Mouse (Mus musculus) midbrain, embryonic 11.5 days (tissue): ENCODE data around the gene D930048N14Rik. TPM values are rescaled to one million over a fixed set of nuclear protein-coding genes. Genes with fewer than 3 reads are reported as not detected.
"Not testable (repeated sequence)": the region's sequence is repeated elsewhere in the genome, so short reads cannot be mapped to it uniquely, and the experiment has no call there.

Source experiments
- ATAC-seq: fragments of 200-750 bp; cut with Nextera tagmentation; 2 replicates; pipeline ENCODE4 v1.8.0; 2017; ENCODE audit warnings: moderate TSS enrichment, moderate library complexity; ENCODE audit not compliant: low FRiP score
- DNase-seq: peaks from one replicate; pipeline ENCODE4 v3.0.0; 2015; ENCODE audit warnings: low spot score; ENCODE audit errors: missing footprints
- H3K27ac ChIP-seq: fragments of 300-500 bp; sonication (generic); 2 replicates; pipeline ENCODE4 v1.5.1; 2014; ENCODE audit warnings: low read depth, low read length
- H3K27me3 ChIP-seq: fragments of 300-500 bp; sonication (generic); 2 replicates; pipeline ENCODE4 v1.6.1; 2014; ENCODE audit warnings: mild to moderate bottlenecking, low read length, moderate library complexity, mixed read lengths; ENCODE audit not compliant: control insufficient read depth, insufficient read depth
- H3K36me3 ChIP-seq: fragments of 300-500 bp; sonication (generic); 2 replicates; pipeline ENCODE4 v1.6.1; 2014; ENCODE audit warnings: mild to moderate bottlenecking, low read length, moderate library complexity, mixed read lengths; ENCODE audit not compliant: control insufficient read depth, insufficient read depth
- H3K4me1 ChIP-seq: fragments of 300-500 bp; sonication (generic); 2 replicates; pipeline ENCODE4 v1.6.1; 2014; ENCODE audit warnings: low read length; ENCODE audit not compliant: control insufficient read depth, insufficient read depth
- H3K4me2 ChIP-seq: fragments of 300-500 bp; sonication (generic); 2 replicates; pipeline ENCODE4 v1.6.1; 2014; ENCODE audit warnings: mild to moderate bottlenecking, moderate library complexity
- H3K4me3 ChIP-seq: fragments of 300-500 bp; sonication (generic); 2 replicates; pipeline ENCODE4 v1.5.1; 2014; ENCODE audit warnings: low read depth, low read length
- H3K9ac ChIP-seq: fragments of 300-500 bp; sonication (generic); 2 replicates; pipeline ENCODE4 v1.6.1; 2014; ENCODE audit warnings: low read length
- H3K9me3 ChIP-seq: fragments of 300-500 bp; sonication (generic); 2 replicates; pipeline ENCODE4 v1.6.1; 2016; ENCODE audit warnings: low read length; ENCODE audit not compliant: control insufficient read depth
- WGBS: fragments of 180-500 bp; shearing (Covaris S2); extraction: QIAGEN DNeasy Blood & Tissue Kit; methylation state at CpG from one replicate; pipeline ENCODE4 v1.1.7; 2014; 5-methylcytosine and 5-hydroxymethylcytosine counted together
- polyA plus RNA-seq: library from polyadenylated mRNA; unstranded; fragments of >200 nt; fragmentation: Nextera tagmentation; extraction: Ambion mirVana; gene quantifications from 2 replicates; pipeline ENCODE4 v1.2.1, GENCODE M21; 2014

D930048N14Rik gene
- polyA plus RNA-seq, 1 experiment from 2014 or later, result 0.18 TPM

DNA sequence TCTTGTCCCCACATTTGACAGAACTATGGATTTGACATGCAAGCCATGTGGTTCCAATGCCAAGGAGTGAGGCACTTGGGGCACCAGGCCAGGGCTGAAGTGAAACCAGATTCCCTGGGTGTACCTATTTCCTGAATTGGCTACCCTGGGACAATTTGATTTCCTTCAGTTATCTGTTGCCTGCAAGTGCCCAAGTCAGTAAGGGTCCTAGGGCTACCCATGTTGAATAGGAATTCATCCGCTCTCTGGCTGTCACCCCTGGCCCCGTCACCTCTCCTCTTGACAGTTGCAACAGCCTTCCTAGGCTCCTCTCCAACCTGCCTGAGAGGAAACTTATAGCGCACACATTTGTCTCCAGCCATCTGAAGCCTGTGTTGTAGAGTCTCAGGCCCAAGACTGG lies 4.1 kb downstream of the D930048N14Rik start:
- Histone ChIP-seq H3K27me3 (peaks cover 6% of the 10 kb centered on the region), H3K4me3 (no peak overlapping the region), H3K4me2 (no peak overlapping the region), H3K9me3 (no peaks in the 10 kb centered on the region), H3K27ac (no peak overlapping the region), H3K4me1 (peaks cover 11% of the 10 kb centered on the region), H3K36me3 (no peaks in the 10 kb centered on the region), H3K9ac (no peak overlapping the region)
- DNase-seq (no peak), ATAC-seq (no peak)
- WGBS, result 90% methylated on average over 3 of the region's 3 CpGs

DNA sequence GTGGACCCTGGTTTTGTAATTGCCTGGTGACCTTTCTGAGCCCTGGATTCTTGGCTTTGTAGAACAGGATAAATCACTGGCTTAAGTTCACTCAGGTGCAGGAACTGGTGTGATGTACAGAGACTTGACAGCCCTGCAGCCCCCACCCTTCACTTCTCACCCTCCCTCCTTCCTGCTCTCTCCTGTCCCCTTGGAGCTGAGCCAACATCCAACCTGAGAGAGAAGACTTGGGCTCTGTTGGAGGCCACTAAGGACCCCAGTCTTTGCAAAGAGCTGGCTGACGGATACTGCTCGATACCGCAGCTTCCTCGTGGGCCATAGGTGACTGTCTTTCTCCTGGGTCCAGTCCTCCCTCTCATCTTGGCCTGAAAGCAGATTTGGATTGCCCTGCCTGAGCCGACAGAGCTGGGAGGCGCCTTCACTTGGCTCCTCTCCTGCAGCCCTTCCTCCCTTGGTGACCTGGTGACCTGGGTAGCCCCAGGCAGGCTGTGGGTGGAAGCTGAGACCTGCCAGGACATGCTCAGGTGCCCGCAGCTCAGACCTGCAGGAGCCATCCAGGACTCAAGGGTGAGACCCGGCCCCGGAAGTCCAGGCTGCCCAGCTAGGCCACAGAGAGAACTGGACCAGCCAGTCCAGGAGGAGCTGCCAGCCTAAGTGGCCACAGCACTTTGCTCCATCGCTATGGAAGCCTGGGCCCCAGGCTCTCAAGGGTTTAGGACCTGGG lies 6.2 kb downstream of the D930048N14Rik start:
- ATAC-seq, result no peak
- Histone ChIP-seq H3K27me3 (no peaks in the 10 kb centered on the region), H3K9me3 (no peaks in the 10 kb centered on the region), H3K4me2 (no peak overlapping the region), H3K36me3 (no peaks in the 10 kb centered on the region), H3K9ac (no peak overlapping the region), H3K4me3 (no peak overlapping the region), H3K4me1 (no peaks in the 10 kb centered on the region), H3K27ac (no peak overlapping the region)
- DNase-seq, result peak; percentile 8
- WGBS, result 91% methylated on average over 10 of the region's 10 CpGs

DNA sequence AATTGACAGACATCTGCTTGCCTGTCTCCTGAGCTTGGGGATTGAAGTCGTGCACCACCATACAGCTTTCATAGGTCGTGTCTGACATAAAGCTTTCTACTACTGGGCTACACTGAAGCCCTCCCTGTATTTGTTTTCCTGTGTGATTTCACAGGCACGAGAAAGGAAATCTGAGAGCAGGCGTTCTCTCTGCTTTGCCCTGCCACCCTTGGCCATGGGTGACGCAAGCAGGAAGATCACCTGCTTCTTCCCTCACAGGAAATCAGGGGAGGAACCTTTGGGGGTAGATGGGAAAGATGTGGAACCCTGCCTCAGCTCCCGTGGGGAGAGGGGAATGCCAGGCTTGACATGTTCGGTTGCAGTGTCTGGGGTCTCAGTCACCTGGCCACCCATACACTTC lies 7.5 kb downstream of the D930048N14Rik start:
- H3K9ac ChIP-seq, result no peak overlapping the region
- H3K27ac ChIP-seq, result no peak overlapping the region
- no peak overlapping the region for H3K4me2 ChIP-seq
- no peaks in the 10 kb centered on the region for H3K36me3 ChIP-seq
- H3K4me1 ChIP-seq, result no peaks in the 10 kb centered on the region
- no peak overlapping the region for H3K4me3 ChIP-seq
- 75% methylated on average over 7 of the region's 7 CpGs for WGBS
- H3K9me3 ChIP-seq, result no peaks in the 10 kb centered on the region
- ATAC-seq (no peak), DNase-seq (peak; percentile 49)
- H3K27me3 ChIP-seq, result no peaks in the 10 kb centered on the region

DNA sequence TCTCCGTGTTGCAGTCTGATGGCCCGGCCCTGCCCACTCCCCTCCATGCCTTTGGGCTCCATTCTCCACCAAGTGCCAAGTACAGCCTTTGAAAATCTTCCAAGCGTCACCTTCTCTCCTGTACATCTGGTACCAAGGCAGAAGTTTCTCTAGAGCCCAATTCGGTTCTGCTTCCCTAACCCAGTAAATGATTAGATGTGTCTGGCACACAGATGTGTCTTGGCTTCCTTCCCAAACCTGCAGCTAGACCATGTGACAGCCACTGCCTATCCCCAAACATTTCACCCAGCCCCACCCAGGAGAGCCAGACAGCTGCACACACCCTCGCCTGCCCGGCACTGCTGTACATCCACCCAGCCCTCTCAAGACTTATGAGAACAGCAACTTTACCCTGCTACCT lies 8.0 kb downstream of the D930048N14Rik start:
- no peak overlapping the region for H3K27ac ChIP-seq
- H3K36me3 ChIP-seq, result no peaks in the 10 kb centered on the region
- no peaks in the 10 kb centered on the region for H3K9me3 ChIP-seq
- WGBS, result 72% methylated on average over 6 of the region's 6 CpGs
- no peak overlapping the region for H3K9ac ChIP-seq
- no peaks in the 10 kb centered on the region for H3K4me1 ChIP-seq
- no peak overlapping the region for H3K4me3 ChIP-seq
- H3K4me2 ChIP-seq, result no peak overlapping the region
- H3K27me3 ChIP-seq, result no peaks in the 10 kb centered on the region
- DNase-seq (peak; percentile 56), ATAC-seq (no peak)

DNA sequence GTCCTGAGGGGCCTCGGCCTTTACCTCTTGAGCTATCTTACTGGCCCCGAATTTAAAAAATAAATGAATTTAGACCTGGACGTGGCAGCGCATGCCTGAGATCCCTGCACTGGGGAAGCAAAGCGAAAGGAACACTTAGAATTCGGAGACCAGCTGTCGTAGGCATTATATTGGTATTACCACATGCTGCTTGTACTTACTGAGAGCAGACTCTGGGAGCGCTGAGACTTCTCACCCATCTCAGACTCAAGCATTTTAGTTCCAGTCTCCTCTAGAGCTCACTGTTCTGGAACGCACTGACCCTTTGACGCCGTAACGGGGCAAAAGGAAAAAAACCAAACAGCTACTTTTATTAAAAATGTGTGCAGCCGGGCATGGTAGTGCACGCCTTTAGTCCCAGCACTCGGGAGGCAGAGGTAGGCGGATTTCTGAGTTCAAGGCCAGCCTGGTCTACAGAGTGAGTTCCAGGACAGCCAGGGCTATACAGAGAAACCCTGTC lies 11.2 kb downstream of the D930048N14Rik start:
- WGBS, result 77% methylated on average over 16 of the region's 16 CpGs

DNA sequence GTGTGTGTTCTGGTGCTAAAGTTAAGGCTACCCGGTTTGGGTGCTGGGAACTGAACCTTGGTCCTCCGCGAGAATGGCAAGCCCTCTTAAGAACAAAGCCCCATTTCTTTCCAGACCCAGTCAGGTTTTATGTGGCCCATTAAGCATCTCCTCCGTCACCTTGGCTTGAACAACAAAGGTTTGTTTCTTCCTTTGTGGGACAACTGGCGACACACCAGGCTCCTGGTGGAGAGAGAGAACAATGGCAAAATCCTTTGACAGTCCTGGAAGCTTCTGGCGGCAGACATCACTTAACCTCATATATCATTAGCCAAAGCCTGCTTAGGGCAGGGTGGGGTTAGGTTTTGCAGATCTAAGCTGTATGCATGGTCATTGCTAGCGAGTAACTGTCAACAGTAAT lies 11.9 kb downstream of the D930048N14Rik start:
- DNase-seq, result peak; percentile 33
- no peak overlapping the region for H3K4me3 ChIP-seq

More for the DNA sequence above, 11.2 kb downstream of the D930048N14Rik start:
- Histone ChIP-seq H3K36me3 (no peaks in the 10 kb centered on the region), H3K4me1 (no peaks in the 10 kb centered on the region), H3K27ac (no peak overlapping the region), H3K4me3 (no peak overlapping the region), H3K9me3 (no peaks in the 10 kb centered on the region), H3K27me3 (no peaks in the 10 kb centered on the region), H3K9ac (no peak overlapping the region), H3K4me2 (no peak overlapping the region)
- DNase-seq (peak; percentile 78), ATAC-seq (no peak)

DNA sequence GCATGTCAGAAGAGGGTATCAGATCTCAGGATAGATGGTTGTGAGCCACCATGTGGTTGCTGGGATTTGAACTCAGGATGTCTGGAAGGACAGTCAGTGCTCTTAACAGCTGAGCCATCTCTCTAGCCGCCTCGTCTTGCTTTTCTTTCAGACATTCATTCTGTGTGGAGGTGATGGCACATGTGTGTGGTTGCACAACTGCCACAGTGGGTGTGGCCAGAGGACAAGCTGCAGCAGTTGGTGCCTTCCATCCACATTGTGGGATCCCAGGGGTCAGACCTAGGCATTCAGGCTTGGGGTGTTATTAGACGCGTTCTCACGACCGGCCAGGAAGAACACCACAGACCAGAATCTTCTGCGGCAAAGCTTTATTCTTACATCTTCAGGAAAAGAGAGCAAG lies 14.0 kb downstream of the D930048N14Rik start:
- H3K4me1 ChIP-seq, H3K27me3 ChIP-seq, DNase-seq, H3K36me3 ChIP-seq, H3K4me3 ChIP-seq, ATAC-seq, H3K9me3 ChIP-seq, H3K27ac ChIP-seq, H3K4me2 ChIP-seq, H3K9ac ChIP-seq: not testable (repeated sequence)
- 91% methylated on average over 7 of the region's 7 CpGs for WGBS

More for the DNA sequence above, 11.9 kb downstream of the D930048N14Rik start:
- no peak overlapping the region for H3K9ac ChIP-seq
- 81% methylated on average over 7 of the region's 7 CpGs for WGBS
- no peaks in the 10 kb centered on the region for H3K36me3 ChIP-seq
- no peak overlapping the region for H3K27ac ChIP-seq
- H3K4me2 ChIP-seq, result no peak overlapping the region
- no peaks in the 10 kb centered on the region for H3K27me3 ChIP-seq
- no peaks in the 10 kb centered on the region for H3K9me3 ChIP-seq
- no peaks in the 10 kb centered on the region for H3K4me1 ChIP-seq
- no peak for ATAC-seq

DNA sequence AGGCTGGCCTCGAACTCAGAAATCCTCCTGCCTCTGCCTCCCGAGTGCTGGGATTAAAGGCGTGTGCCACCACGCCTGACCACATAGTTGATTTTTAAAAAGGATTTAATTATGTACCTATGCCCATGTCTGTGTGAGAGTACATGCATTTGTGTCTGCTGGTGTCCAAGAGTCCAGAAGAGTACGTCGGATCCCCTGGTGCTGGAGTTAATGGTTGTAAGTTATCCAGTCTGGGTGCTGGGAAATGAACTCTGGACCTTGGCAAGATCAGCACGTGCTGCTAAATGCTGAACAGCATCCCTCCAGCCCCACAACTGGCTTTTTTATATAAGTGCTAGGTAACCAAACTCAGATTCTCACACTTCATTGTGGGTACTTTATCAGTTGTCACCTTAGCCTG lies 20.1 kb downstream of the D930048N14Rik start:
- H3K4me1 ChIP-seq, result no peaks in the 10 kb centered on the region
- no peak overlapping the region for H3K9ac ChIP-seq
- ATAC-seq, result no peak
- H3K36me3 ChIP-seq, result no peaks in the 10 kb centered on the region
- no peak overlapping the region for H3K27ac ChIP-seq
- no peak for DNase-seq
- no peak overlapping the region for H3K4me2 ChIP-seq
- 96% methylated on average over 7 of the region's 7 CpGs for WGBS
- no peaks in the 10 kb centered on the region for H3K9me3 ChIP-seq
- no peaks in the 10 kb centered on the region for H3K27me3 ChIP-seq
- no peak overlapping the region for H3K4me3 ChIP-seq

DNA sequence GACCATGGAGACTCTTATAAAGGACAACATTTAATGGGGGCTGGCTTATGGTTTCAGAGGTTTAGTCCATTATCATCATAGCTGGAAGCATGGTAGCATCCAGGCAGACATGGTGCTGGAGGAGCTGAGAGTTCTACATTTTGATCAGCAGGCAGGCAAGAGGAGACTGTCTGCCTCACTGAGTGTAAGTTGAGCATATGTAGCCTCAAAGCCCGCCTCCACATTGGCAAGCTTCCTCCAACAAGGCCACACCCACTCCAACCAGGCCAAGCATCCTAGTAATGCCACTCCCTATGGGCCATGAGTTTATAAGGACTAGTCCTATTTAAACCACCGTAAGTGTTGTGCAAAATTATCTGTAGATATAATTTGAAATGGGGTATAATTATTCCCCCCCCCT lies 20.6 kb downstream of the D930048N14Rik start:
- ATAC-seq (no peak), DNase-seq (no peak)
- Histone ChIP-seq H3K4me3 (no peak overlapping the region), H3K9me3 (no peaks in the 10 kb centered on the region), H3K27me3 (no peaks in the 10 kb centered on the region), H3K9ac (no peak overlapping the region), H3K36me3 (no peaks in the 10 kb centered on the region), H3K4me2 (no peak overlapping the region), H3K27ac (no peak overlapping the region), H3K4me1 (no peaks in the 10 kb centered on the region)
- 78% methylated on average over 2 of the region's 2 CpGs for WGBS
